Mouse (Mus musculus) midbrain, postnatal 0 days (tissue): ENCODE measurements around the gene Eif4h. TPM values are rescaled to one million over a fixed set of nuclear protein-coding genes. Genes with fewer than 3 reads are reported as not detected.

Experiments
- ATAC-seq: fragments of 200-750 bp; cut with Nextera tagmentation; 2 replicates; pipeline ENCODE4 v1.8.0; 2017; ENCODE audit warnings: moderate number of reproducible peaks, mild to moderate bottlenecking, moderate TSS enrichment, moderate library complexity; ENCODE audit not compliant: low FRiP score
- DNase-seq: peaks from one replicate; pipeline ENCODE4 v3.0.0-alpha.2; 2015; ENCODE audit warnings: low spot score
- H3K27ac ChIP-seq: fragments of 300-500 bp; sonication (generic); 2 replicates; pipeline ENCODE4 v1.5.1; 2014; ENCODE audit warnings: low read depth, mild to moderate bottlenecking, low read length, mixed read lengths
- H3K27me3 ChIP-seq: fragments of 300-500 bp; sonication (generic); 2 replicates; pipeline ENCODE4 v1.6.1; 2014; ENCODE audit warnings: low read length, control low read depth, mixed read lengths; ENCODE audit not compliant: insufficient read depth
- H3K36me3 ChIP-seq: fragments of 300-500 bp; sonication (generic); 2 replicates; pipeline ENCODE4 v1.6.1; 2014; ENCODE audit warnings: low read length, control low read depth, mixed read lengths; ENCODE audit not compliant: insufficient read depth
- H3K4me1 ChIP-seq: fragments of 300-500 bp; sonication (generic); 2 replicates; pipeline ENCODE4 v1.6.1; 2014; ENCODE audit warnings: mild to moderate bottlenecking, control low read depth, antibody characterized with exemption, low read length, mixed read lengths; ENCODE audit not compliant: insufficient read depth
- H3K4me2 ChIP-seq: fragments of 300-500 bp; sonication (generic); 2 replicates; pipeline ENCODE4 v1.6.1; 2014; ENCODE audit warnings: low read depth, mild to moderate bottlenecking, low read length, mixed read lengths; ENCODE audit not compliant: poor library complexity, severe bottlenecking
- H3K4me3 ChIP-seq: fragments of 300-500 bp; sonication (generic); 2 replicates; pipeline ENCODE4 v1.5.1; 2014; ENCODE audit warnings: low read depth, mild to moderate bottlenecking, low read length, moderate library complexity
- H3K9ac ChIP-seq: fragments of 300-500 bp; sonication (generic); replicated peaks from 2 replicates; pipeline ENCODE4 v1.6.1; 2014; ENCODE audit warnings: mild to moderate bottlenecking, low read length, moderate library complexity, mixed read lengths; ENCODE audit not compliant: poor library complexity, severe bottlenecking
- H3K9me3 ChIP-seq: fragments of 300-500 bp; sonication (generic); 2 replicates; pipeline ENCODE4 v1.6.1; 2016; ENCODE audit warnings: low read length, control low read depth
- CTCF ChIP-seq: IDR thresholded peaks from 2 replicates; pipeline ENCODE4 v1.5.1; 2016; ENCODE audit warnings: antibody characterized with exemption, mild to moderate bottlenecking
- WGBS: fragments of 180-500 bp; shearing (Covaris S2); extraction: QIAGEN DNeasy Blood & Tissue Kit; methylation state at CpG from one replicate; pipeline ENCODE4 v1.1.7; 2014; 5-methylcytosine and 5-hydroxymethylcytosine counted together
- polyA plus RNA-seq: library from polyadenylated mRNA; unstranded; fragments of >200 nt; fragmentation: Nextera tagmentation; extraction: Ambion mirVana; gene quantifications from 2 replicates; pipeline ENCODE4 v1.2.1, GENCODE M21; 2015
- total RNA-seq: library from RNA; depleted of rRNA; stranded (reverse); fragments of >200 nt; gene quantifications from 2 replicates; pipeline ENCODE4 v1.2.3, GENCODE M21; 2014; rRNA removed

The Eif4h gene
- total RNA-seq: 424 and 435 TPM in 2 replicates
- polyA plus RNA-seq: 302 and 311 TPM in 2 replicates

GRCm38 (mm10) chr5:134639269-134639682 lies at the start of gene Eif4h:
Gene Eif4h, minus strand, starts transcription at chr5:134639490.
- TF ChIP-seq CTCF: no peak
- Histone ChIP-seq H3K36me3 (peaks cover 5% of the 10 kb centered on the region; the same call in 1 of the 2 replicates), H3K9me3 (no peaks in the 10 kb centered on the region), H3K27me3 (no peaks in the 10 kb centered on the region), H3K4me2 (peak within 1 kb of the TSS; percentile 59), H3K9ac (peak within 1 kb of the TSS; percentile 98), H3K27ac (peak within 1 kb of the TSS; percentile 97), H3K4me1 (peaks cover 6% of the 10 kb centered on the region; the same call in 1 of the 2 replicates), H3K4me3 (peak within 1 kb of the TSS; percentile 99)
- DNase-seq (peak; percentile 97), ATAC-seq (peak; percentile 92)
- WGBS: 0% methylated on average over 49 of the region's 52 CpGs

GRCm38 (mm10) chr5:134688718-134689284 lies 49.5 kb upstream of the Eif4h start:
- Histone ChIP-seq H3K4me2 (peak overlapping the region; percentile 83), H3K9ac (peak overlapping the region; percentile 96), H3K36me3 (peaks cover 24% of the 10 kb centered on the region), H3K27me3 (no peaks in the 10 kb centered on the region), H3K4me1 (0 out of 2 replicates have a peak, but pooled peaks cover 13% of the 10 kb centered on the region), H3K9me3 (no peaks in the 10 kb centered on the region), H3K4me3 (peak overlapping the region; percentile 91), H3K27ac (peak overlapping the region; percentile 87)
- TF ChIP-seq CTCF: peak; percentile 77
- DNase-seq (peak; percentile 99), ATAC-seq (peak; percentile 96)
- 2% methylated on average over 36 of the region's 38 CpGs for WGBS

GRCm38 (mm10) chr5:134688086-134688717 lies 48.9 kb upstream of the Eif4h start, which contains the start of gene Limk1:
Gene Limk1, minus strand, starts transcription at chr5:134688598.
- ATAC-seq: peak; percentile 11
- DNase-seq: no peak
- peaks cover 26% of the 10 kb centered on the region for H3K36me3 ChIP-seq
- TF ChIP-seq CTCF: no peak
- H3K9me3 ChIP-seq: no peaks in the 10 kb centered on the region
- peak within 1 kb of the TSS; percentile 91 for H3K4me3 ChIP-seq
- H3K27me3 ChIP-seq: no peaks in the 10 kb centered on the region
- H3K4me2 ChIP-seq: peak within 1 kb of the TSS; percentile 83
- peak within 1 kb of the TSS; percentile 96 for H3K9ac ChIP-seq
- WGBS: under 1% methylated on average over 36 of the region's 69 CpGs
- peak within 1 kb of the TSS; percentile 87 for H3K27ac ChIP-seq
- H3K4me1 ChIP-seq: 0 out of 2 replicates have a peak, but pooled peaks cover 13% of the 10 kb centered on the region

- Histone ChIP-seq H3K4me3 (peak overlapping the region; percentile 91), H3K4me2 (peak overlapping the region; percentile 83), H3K4me1 (0 out of 2 replicates have a peak, but pooled peaks cover 13% of the 10 kb centered on the region), H3K27ac (no peak overlapping the region), H3K36me3 (peaks cover 26% of the 10 kb centered on the region), H3K27me3 (no peaks in the 10 kb centered on the region), H3K9me3 (no peaks in the 10 kb centered on the region), H3K9ac (peak overlapping the region; percentile 96)
- DNase-seq (no peak), ATAC-seq (no peak)
- TF ChIP-seq CTCF: no peak
- WGBS: 77% methylated on average over 1 of the region's 1 CpGs
Measured at GRCm38 (mm10) chr5:134687187-134687586, 47.9 kb upstream of the Eif4h start.

GRCm38 (mm10) chr5:134686541-134686940 lies 47.3 kb upstream of the Eif4h start:
- Histone ChIP-seq H3K4me1 (0 out of 2 replicates have a peak, but pooled peaks cover 13% of the 10 kb centered on the region), H3K27ac (no peak overlapping the region), H3K27me3 (no peaks in the 10 kb centered on the region), H3K9me3 (no peaks in the 10 kb centered on the region), H3K4me2 (no peak overlapping the region), H3K36me3 (peaks cover 26% of the 10 kb centered on the region), H3K9ac (no peak overlapping the region), H3K4me3 (no peak overlapping the region)
- TF ChIP-seq CTCF: no peak
- DNase-seq (no peak), ATAC-seq (no peak)
- 91% methylated on average over 6 of the region's 6 CpGs for WGBS

- 0 out of 2 replicates have a peak, but pooled peaks cover 10% of the 10 kb centered on the region for H3K4me1 ChIP-seq
- no peak overlapping the region for H3K4me2 ChIP-seq
- ATAC-seq (no peak), DNase-seq (peak; percentile 66)
- WGBS: 60% methylated on average over 2 of the region's 2 CpGs
- no peak overlapping the region for H3K9ac ChIP-seq
- no peak overlapping the region for H3K27ac ChIP-seq
- no peak for TF ChIP-seq CTCF
- H3K36me3 ChIP-seq: peaks cover 33% of the 10 kb centered on the region
- no peaks in the 10 kb centered on the region for H3K27me3 ChIP-seq
- H3K9me3 ChIP-seq: no peaks in the 10 kb centered on the region
- no peak overlapping the region for H3K4me3 ChIP-seq
Measured at GRCm38 (mm10) chr5:134684398-134684797, 45.1 kb upstream of the Eif4h start.
